Mouse (Mus musculus) CD8-positive naive resting alpha-beta T cell, adult 2 months (primary cell): ENCODE results near the gene Cbln1.

Source experiments
- DNase-seq, 2 experiments: peaks; one replicate each; pipeline ENCODE4 v3.0.0; 2022; ENCODE audit warnings: low read depth in 2 of 2, low spot score in 2 of 2

Cbln1 gene

DNA sequence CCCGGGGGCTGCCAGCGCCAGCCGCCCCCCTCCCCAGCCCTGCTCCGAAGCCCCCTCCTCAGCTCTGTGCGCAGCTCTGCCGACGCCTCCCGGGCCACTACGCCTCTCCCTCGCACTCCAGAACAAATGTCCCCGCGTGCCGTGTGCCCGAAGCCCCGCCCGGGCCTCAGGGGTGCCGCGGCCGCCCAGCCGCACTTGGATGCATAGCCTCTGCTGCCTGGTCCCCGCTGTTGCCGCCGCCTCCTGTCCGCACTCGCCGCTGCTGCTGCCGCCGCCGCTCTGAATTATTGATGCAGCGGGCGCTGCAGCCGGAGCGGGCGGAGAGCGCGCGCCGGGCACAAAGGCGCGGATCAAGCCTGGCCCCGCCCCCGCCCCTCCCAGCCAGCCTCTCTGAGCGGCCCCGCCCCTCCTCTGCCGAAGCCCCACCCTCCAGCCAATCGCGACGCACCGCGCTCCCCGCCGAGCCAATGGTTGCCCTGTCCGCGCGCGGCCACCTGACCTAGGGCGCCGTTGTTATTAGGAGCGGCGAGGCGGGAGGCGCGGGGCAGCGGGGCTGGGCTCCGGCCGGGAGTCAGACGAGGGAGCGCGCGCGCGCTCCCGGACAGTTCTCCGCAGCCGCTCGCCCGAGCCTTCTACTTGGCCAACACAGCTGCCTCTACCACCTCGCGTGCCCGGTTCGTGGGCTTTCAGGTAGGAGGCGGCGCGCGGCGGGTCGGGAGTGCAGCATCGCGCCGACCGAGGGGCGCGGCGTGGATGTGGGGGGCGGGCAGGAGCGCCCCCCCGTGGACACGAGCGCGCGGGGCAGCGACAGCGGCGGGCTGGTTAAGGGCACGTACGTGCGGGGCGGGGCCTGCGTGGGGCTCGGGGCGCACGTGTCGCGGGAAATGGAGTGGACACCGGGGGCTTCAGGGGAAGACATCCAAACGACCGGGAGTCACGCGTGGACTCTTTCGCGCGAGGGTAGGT lies at the start of gene Cbln1:
Cbln1 (minus strand) TSS at position 339 of the 966 bp plus-strand sequence.
- DNase-seq, result no peak

DNA sequence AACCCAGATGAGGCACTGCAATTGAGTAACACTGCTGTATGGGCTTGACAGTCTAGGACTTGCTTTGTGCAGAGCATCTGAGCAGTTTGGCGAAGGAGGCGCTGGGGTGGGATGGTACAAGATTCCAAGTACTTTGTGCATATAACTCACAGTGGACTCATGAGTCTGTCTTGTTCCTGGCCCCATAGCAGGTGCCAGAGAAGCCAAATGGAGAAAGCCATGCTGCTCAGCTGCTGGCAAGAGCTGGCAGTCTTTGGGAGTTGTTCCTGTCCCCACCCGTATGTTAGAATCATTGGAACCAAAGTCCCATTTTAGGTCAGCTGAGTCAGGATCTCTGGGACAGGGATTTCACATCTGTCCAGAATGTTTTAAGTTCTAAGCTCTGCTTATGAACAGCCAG lies 44.7 kb upstream of the Cbln1 start:
- no peak for DNase-seq

DNA sequence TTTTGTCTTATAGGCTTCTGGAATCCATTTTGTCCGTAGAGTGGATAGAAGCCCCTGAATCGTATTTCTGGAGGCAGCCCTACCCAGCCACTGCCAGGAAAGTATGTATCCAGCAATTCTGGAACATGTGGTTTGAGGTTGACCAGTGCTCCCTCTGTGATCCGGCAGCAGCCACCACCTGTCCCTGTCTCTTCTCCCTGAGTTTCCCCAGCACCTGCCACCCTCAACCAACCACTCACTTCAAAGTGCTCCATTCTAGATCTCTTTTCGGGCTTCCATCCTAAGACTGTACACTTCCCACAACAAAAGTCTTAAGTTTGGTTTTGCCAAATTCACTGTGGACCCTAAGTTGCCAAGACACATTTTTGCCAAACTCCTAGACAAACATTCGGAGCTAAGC lies 41.4 kb upstream of the Cbln1 start:
- DNase-seq, result no peak

- no peak for DNase-seq
Measured at GRCm38 (mm10) chr8:87513350-87513749, 40.9 kb upstream of the Cbln1 start.

DNA sequence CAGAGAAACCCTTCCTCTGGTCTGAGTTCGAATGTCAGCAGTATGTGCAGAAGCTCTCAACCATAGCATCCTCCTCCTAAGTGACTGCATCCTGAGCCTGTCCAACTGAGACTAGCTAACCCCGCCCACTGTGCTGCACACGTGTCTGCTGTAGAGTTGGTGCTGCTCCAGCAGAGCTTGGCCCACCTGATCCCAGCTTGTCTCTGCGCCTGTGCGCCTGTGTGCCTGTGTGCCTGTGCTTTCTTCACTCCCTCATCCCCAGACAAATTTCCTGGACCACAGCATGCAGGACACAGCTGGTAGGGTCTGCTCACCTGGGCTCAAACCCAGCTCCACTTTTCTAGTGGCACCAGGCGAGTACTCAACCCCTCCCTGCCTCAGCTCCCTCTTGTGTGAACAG lies 40.2 kb upstream of the Cbln1 start:
- no peak for DNase-seq

GRCm38 (mm10) chr8:87507046-87507445 lies 34.6 kb upstream of the Cbln1 start:
- DNase-seq, result no peak

DNA sequence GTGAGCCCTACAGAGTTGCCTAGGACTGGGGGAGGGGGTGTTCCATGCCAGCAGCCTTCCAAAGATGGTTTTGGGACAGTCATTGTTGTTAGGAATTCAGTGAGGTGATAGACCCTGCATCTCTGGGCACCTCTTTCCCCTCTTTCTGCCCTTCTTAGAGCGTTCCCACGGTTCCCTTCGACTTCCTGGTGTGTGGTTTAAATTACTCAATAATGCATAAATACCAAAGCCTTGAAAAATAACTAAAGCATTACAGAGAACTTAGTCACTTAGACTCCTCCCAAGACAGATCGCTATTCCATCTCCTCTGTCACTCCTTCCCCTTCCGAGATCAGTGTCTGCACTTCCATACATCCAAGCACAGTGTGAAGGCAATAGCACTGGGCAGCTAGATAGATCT lies 32.0 kb upstream of the Cbln1 start:
- DNase-seq, result no peak

- no peak for DNase-seq
Measured at GRCm38 (mm10) chr8:87502684-87503083, 30.3 kb upstream of the Cbln1 start.

- no peak for DNase-seq
Measured at GRCm38 (mm10) chr8:87497641-87498040, 25.2 kb upstream of the Cbln1 start.

- DNase-seq, result no peak
Measured at GRCm38 (mm10) chr8:87496511-87496910, 24.1 kb upstream of the Cbln1 start.

- no peak for DNase-seq
Measured at GRCm38 (mm10) chr8:87494862-87495261, 22.5 kb upstream of the Cbln1 start.

DNA sequence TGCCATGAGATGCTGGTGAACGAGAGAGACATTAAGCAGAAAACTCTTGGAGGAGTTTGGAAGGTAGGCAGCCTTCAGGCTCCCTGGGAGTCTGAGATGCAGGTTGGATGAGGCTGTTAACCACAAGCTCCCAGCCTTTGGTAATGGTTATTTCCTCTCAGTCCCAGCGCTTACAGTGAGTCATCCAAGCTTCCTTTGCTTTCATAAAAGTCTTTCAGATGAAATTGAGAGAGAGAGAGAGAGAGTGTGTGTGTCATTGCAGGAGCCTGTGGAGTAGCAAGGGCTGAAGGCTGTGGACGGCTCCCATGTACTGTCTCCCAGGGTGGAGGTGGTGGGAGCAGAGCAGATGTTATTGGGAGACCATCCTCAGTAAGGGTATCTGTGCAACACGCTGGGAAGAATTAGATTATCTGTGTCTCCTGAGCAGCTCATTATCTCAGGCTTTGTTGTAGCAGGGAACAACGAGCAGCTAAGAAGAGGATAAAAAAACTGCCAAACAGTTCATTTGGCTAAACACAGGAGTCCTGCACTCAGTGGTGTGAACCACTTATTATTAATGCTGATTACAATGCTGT lies 17.5 kb upstream of the Cbln1 start:
- DNase-seq, result no peak

GRCm38 (mm10) chr8:87481396-87481795 lies 9.0 kb upstream of the Cbln1 start:
- DNase-seq, result no peak

DNA sequence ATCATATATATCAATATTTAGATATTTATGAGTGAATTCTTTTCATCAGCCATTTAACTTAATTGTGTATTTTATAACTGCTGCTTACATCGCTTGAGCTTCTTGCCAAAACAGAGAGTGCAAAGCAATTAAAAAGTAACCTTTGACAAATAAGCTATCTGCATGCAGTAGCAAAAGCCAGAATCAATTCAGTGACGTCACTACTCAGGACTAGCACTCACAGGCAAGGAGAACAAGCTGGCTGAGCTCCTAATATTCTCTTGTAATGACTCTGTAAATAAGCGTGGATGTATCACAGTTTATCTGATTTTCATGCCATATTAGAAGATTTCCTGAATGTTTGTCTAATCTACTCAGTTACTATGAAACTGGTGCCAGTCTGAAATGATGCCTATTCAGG lies 5.8 kb upstream of the Cbln1 start:
- DNase-seq, result no peak

GRCm38 (mm10) chr8:87477102-87477645 lies 4.8 kb upstream of the Cbln1 start:
- no peak for DNase-seq

DNA sequence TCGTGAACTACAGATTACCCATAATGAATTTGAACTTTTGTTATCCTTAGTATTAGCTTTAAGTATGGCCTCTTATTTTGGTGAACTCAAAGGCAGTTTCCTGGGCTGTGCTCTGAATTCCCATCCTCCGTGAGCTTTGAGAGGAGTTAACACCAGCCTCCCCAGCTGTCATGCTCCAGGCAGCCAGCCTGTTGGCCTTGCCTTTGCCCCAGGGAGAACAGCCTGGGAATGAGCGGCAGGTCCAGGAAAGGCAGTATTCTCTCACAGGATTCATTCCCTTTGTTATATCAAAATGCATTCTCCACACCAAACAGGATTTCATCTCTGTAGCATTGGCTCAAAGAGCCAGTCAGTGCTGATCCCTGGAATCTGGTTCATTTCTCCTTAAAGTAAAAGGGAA lies 3.1 kb upstream of the Cbln1 start:
- DNase-seq, result no peak

GRCm38 (mm10) chr8:87474379-87474778 lies 2.0 kb upstream of the Cbln1 start:
- DNase-seq, result no peak

DNA sequence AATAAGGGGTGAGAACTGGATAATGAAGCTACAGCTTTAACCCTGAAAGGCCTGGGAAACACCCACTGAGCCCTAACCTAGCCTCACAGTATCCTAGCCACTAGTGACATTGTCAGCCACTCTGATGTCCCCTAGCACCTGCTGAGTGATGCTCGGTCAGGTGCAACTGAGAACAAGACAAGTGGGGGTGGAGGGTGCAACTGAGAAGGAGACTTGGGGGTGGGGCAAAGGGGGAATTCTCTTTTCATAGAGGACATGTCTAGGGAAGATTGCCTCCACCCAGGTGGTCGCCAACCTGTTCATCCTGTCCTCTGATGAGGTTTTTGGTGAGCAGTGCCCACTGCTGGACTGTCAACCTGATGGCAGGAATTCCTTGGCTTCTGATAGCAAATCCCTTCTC lies 1.5 kb upstream of the Cbln1 start:
- no peak for DNase-seq

GRCm38 (mm10) chr8:87473314-87473713 lies 905 bp upstream of the Cbln1 start:
- no peak for DNase-seq

GRCm38 (mm10) chr8:87471603-87472270 lies 672 bp downstream of the Cbln1 start:
- no peak for DNase-seq

DNA sequence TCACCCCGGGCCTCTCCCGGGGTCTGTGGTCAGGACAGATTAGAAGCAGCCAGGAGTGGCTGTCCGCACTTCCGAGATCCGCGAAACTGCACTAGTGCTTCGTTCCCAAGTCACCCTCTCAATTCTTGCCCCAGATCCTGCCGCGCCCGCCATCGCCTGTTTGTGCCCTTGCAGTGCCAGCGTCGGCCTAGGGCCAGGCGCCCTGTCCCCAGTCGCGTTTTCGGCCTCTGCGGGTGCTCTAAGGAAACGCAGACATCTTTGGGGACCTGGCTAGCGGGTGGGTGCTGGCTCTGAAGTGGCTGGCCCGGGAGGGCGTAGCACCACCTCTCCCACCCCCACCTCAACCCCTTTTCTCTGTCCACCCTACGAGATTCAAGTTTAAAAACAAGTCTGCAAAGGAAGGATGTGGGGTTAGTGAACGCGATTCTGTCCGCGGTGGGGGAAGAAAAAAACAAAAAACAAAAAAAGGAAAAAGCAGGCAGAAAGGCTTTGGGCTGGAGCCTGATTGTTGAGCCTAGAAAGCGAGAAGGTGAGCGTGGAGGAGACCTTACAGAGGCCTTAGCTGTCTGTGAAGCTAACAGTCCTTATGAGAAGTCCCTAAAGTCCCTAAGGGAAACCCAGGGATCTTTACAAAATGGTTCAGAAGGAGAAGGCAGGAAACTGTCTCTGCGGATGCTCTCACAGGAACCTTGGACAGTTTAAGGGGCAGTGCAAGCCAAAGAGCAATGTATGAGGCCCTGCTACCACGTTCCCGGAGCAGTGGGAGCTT lies 1.4 kb downstream of the Cbln1 start:
- no peak for DNase-seq
